Mouse (Mus musculus) bone marrow macrophage, adult 2 months (primary cell): ENCODE measurements around the gene Ptpn11.

ENCODE experiments used
- CTCF ChIP-seq: IDR thresholded peaks from 2 replicates; pipeline ENCODE4 v1.5.1; 2012; ENCODE audit warnings: low read depth, mild to moderate bottlenecking, low read length, moderate library complexity
- POLR2A ChIP-seq: IDR thresholded peaks from 2 replicates; pipeline ENCODE4 v1.6.1; 2012; ENCODE audit warnings: mild to moderate bottlenecking, low read depth, low read length, borderline replicate concordance

- no peak for TF ChIP-seq POLR2A
- no peak for TF ChIP-seq CTCF
Observed at GRCm38 (mm10) chr5:121109185-121109584, 82.0 kb downstream of the Ptpn11 start.
